Mouse (Mus musculus) small intestine, adult 2 months (tissue): ENCODE data around the gene Rae1.

Source experiments
- CTCF ChIP-seq: fragments of 200-500 bp; IDR thresholded peaks from 2 replicates; pipeline ENCODE4 v1.5.1; 2012; ENCODE audit warnings: low read depth, mild to moderate bottlenecking, control low read depth, inconsistent platforms, low read length, moderate library complexity, mixed read lengths; ENCODE audit not compliant: insufficient replicate concordance, insufficient read length; ENCODE audit errors: extremely low read depth
- POLR2A ChIP-seq: fragments of 200-500 bp; IDR thresholded peaks from 2 replicates; pipeline ENCODE4 v1.6.1; 2012; ENCODE audit warnings: low read depth, mild to moderate bottlenecking, control low read depth, inconsistent platforms, low read length, moderate library complexity

GRCm38 (mm10) chr2:173053846-173054245 is 53.9 kb downstream of the Rae1 start:
- TF ChIP-seq POLR2A, result no peak
- no peak for TF ChIP-seq CTCF
